Mouse (Mus musculus): ENCODE results near the gene Fcgr2b.
A peak's percentile ranks its signal among the peaks of the same experiment; 100 is the strongest.

The Fcgr2b gene

GRCm38 (mm10) chr1:170924485-170924884 is 51.9 kb downstream of the Fcgr2b start:
- peak in 1 of 2 experiments; percentile 26 for DNase-seq

- DNase-seq, result no peak
Measured at GRCm38 (mm10) chr1:170919308-170919707, 57.0 kb downstream of the Fcgr2b start.

- no peak for DNase-seq
Measured at GRCm38 (mm10) chr1:170915657-170916056, 60.7 kb downstream of the Fcgr2b start.

- DNase-seq, result no peak
Measured at GRCm38 (mm10) chr1:170912891-170913615, 63.3 kb downstream of the Fcgr2b start, which contains the start of gene Fcrlb. Gene Fcrlb (minus strand): TSS chr1:170912941.

- no peak for DNase-seq
Measured at GRCm38 (mm10) chr1:170911907-170912660, 64.3 kb downstream of the Fcgr2b start.

Data from lung, adult 18-20 months (tissue).